Mouse (Mus musculus) CH12.LX (cell line): ENCODE measurements at regions not wholly inside any gene's neighbourhood (a gene's known extent, or its start where the extent isn't known, plus 50 kb on each side); places are given as distances from the start of the nearest gene placed in this dataset.

Source experiments
- DNase-seq: peaks from one replicate; pipeline ENCODE4 v3.0.0-alpha.2; 2013; ENCODE audit errors: extremely low read depth
- H3K27ac ChIP-seq: 2 replicates; pipeline ENCODE4 v1.5.1; 2012; ENCODE audit warnings: low read depth, mild to moderate bottlenecking, control low read depth, moderate library complexity; ENCODE audit not compliant: insufficient read depth
- H3K27me3 ChIP-seq: replicated peaks from 2 replicates; pipeline ENCODE3; 2012; ENCODE audit warnings: inconsistent platforms
- H3K36me3 ChIP-seq, 2 experiments: replicated peaks in 1 of 2; 2 replicates each; pipeline versions ENCODE3 to v1.6.1; 2012; ENCODE audit warnings: inconsistent platforms in 1 of 2, low read length in 1 of 2, mild to moderate bottlenecking in 1 of 2, mixed read lengths in 1 of 2, moderate library complexity in 1 of 2; ENCODE audit not compliant: control insufficient read depth in 1 of 2, insufficient read depth in 1 of 2
- H3K4me1 ChIP-seq, 2 experiments: 2 replicates each; pipeline ENCODE4 v1.6.1; 2012; ENCODE audit warnings: inconsistent platforms in 1 of 2, moderate library complexity in 1 of 2; ENCODE audit not compliant: insufficient read depth in 2 of 2, control insufficient read depth in 1 of 2
- H3K4me2 ChIP-seq: 2 replicates; pipeline ENCODE4 v1.6.1; 2012; ENCODE audit warnings: low read depth, mild to moderate bottlenecking, control low read depth; ENCODE audit not compliant: poor library complexity, insufficient read depth, severe bottlenecking
- H3K4me3 ChIP-seq, 3 experiments: fragments of 150-350 bp in 1 of 3; sonication (generic) in 1 of 3; replicated peaks in 1 of 3; 2 replicates each; pipeline versions ENCODE3 to v1.5.1; 2011 to 2012; ENCODE audit warnings: low read depth in 2 of 3, low read length in 2 of 3, mild to moderate bottlenecking in 2 of 3, moderate library complexity in 2 of 3, control low read depth in 1 of 3, improper control_type of control experiment in 1 of 3, inconsistent platforms in 1 of 3, mixed read lengths in 1 of 3; ENCODE audit not compliant: poor library complexity in 1 of 3
- H3K79me2 ChIP-seq: replicated peaks from 2 replicates; pipeline ENCODE4 v1.6.1; 2012; ENCODE audit warnings: mild to moderate bottlenecking, moderate library complexity; ENCODE audit not compliant: control insufficient read depth, poor library complexity, insufficient read depth, severe bottlenecking; ENCODE audit errors: extremely low read depth
- H3K9ac ChIP-seq: 2 replicates; pipeline ENCODE4 v1.6.1; 2012; ENCODE audit warnings: low read depth, mild to moderate bottlenecking, control low read depth, moderate library complexity; ENCODE audit not compliant: insufficient read depth
- H3K9me3 ChIP-seq: replicated peaks from 2 replicates; pipeline ENCODE3; 2012; ENCODE audit warnings: low read length, inconsistent platforms, mixed read lengths
- CHD1 ChIP-seq: IDR thresholded peaks from 2 replicates; pipeline ENCODE4 v1.6.1; 2012; ENCODE audit warnings: low read depth, low read length, improper control_type of control experiment, inconsistent platforms
- CTCF ChIP-seq, 2 experiments: IDR thresholded peaks in 1 of 2; conservative IDR thresholded peaks in 1 of 2; 2 replicates each; pipeline ENCODE4 v1.5.1; 2011 to 2012; ENCODE audit warnings: low read depth in 2 of 2, low read length in 2 of 2, improper control_type of control experiment in 1 of 2, inconsistent platforms in 1 of 2, mild to moderate bottlenecking in 1 of 2, moderate library complexity in 1 of 2
- ELF1 ChIP-seq: IDR thresholded peaks from 2 replicates; pipeline ENCODE4 v1.6.1; 2014; ENCODE audit warnings: low read depth, mild to moderate bottlenecking, inconsistent platforms, low read length, improper control_type of control experiment
- ETS1 ChIP-seq: conservative IDR thresholded peaks from 2 replicates; pipeline ENCODE4 v1.6.1; 2012; ENCODE audit warnings: low read depth, mild to moderate bottlenecking, inconsistent platforms, low read length, improper control_type of control experiment, moderate library complexity
- JUN ChIP-seq: IDR thresholded peaks from 2 replicates; pipeline ENCODE4 v1.6.1; 2011; ENCODE audit warnings: low read depth, mild to moderate bottlenecking, low read length, improper control_type of control experiment, moderate library complexity; ENCODE audit not compliant: insufficient read depth
- KAT2A ChIP-seq: IDR thresholded peaks from 2 replicates; pipeline ENCODE4 v1.6.1; 2012; ENCODE audit warnings: low read length, improper control_type of control experiment, inconsistent platforms; ENCODE audit not compliant: insufficient replicate concordance
- MAZ ChIP-seq: IDR thresholded peaks from 2 replicates; pipeline ENCODE4 v1.6.1; 2012; ENCODE audit warnings: low read depth, mild to moderate bottlenecking, inconsistent platforms, low read length, improper control_type of control experiment, moderate library complexity
- MEF2A ChIP-seq: IDR thresholded peaks from 2 replicates; pipeline ENCODE4 v1.6.1; 2014; ENCODE audit warnings: low read depth, mild to moderate bottlenecking, inconsistent platforms, low read length, improper control_type of control experiment, borderline replicate concordance
- NRF1 ChIP-seq: IDR thresholded peaks from 2 replicates; pipeline ENCODE4 v1.6.1; 2014; ENCODE audit warnings: low read depth, mild to moderate bottlenecking, inconsistent platforms, low read length, improper control_type of control experiment, moderate library complexity
- POLR2A ChIP-seq: IDR thresholded peaks from 2 replicates; pipeline ENCODE4 v1.6.1; 2011; ENCODE audit warnings: low read depth, mild to moderate bottlenecking, improper control_type of control experiment, low read length
- POLR2AphosphoS2 ChIP-seq: IDR thresholded peaks from 2 replicates; pipeline ENCODE4 v1.6.1; 2011; ENCODE audit warnings: low read depth, low read length, improper control_type of control experiment
- RAD21 ChIP-seq: IDR thresholded peaks from 2 replicates; pipeline ENCODE4 v1.6.1; 2011; ENCODE audit warnings: low read depth, mild to moderate bottlenecking, low read length, improper control_type of control experiment, moderate library complexity
- SIN3A ChIP-seq: IDR thresholded peaks from 2 replicates; pipeline ENCODE4 v1.6.1; 2012; ENCODE audit warnings: low read length, improper control_type of control experiment, inconsistent platforms
- UBTF ChIP-seq: IDR thresholded peaks from 2 replicates; pipeline ENCODE4 v1.6.1; 2012; ENCODE audit warnings: low read depth, mild to moderate bottlenecking, inconsistent platforms, low read length, improper control_type of control experiment, moderate library complexity
- ZC3H11A ChIP-seq: IDR thresholded peaks from 2 replicates; pipeline ENCODE4 v1.6.1; 2012; ENCODE audit warnings: low read depth, mild to moderate bottlenecking, inconsistent platforms, low read length, improper control_type of control experiment
- ZKSCAN1 ChIP-seq: IDR thresholded peaks from 2 replicates; pipeline ENCODE4 v1.6.1; 2012; ENCODE audit warnings: low read depth, inconsistent platforms, low read length, improper control_type of control experiment, borderline replicate concordance
- ZNF384 ChIP-seq: IDR thresholded peaks from 2 replicates; pipeline ENCODE4 v1.6.1; 2012; ENCODE audit warnings: low read depth, low read length, improper control_type of control experiment, inconsistent platforms
- dilution Hi-C: fragments of 300-500 bp; cut with MboI; formaldehyde crosslinking; loops from 2 replicates; pipeline ENCODE4 v1.14.3; 2020; ENCODE audit warnings: low sequenced_read_pairs; ENCODE audit not compliant: extremely low pct_unique_long_range_greater_than_20kb, extremely low pct_ligation_motif_present
- in situ Hi-C: fragments of 300-500 bp; cut with MboI; formaldehyde crosslinking; loops from 3 replicates; pipeline ENCODE4 v1.14.3; 2019; ENCODE audit warnings: low sequenced_read_pairs, low pct_ligation_motif_present, low pct_unique_long_range_greater_than_20kb, mixed read lengths

GRCm38 (mm10) chr9:14143988-14144387 lies 130.9 kb upstream of the Sesn3 start:
- Histone ChIP-seq H3K4me1 (peaks cover 12 to 54% of the 10 kb centered on the region in 2 experiments), H3K27me3 (no peaks in the 10 kb centered on the region), H3K79me2 (no peaks in the 10 kb centered on the region), H3K27ac (peak overlapping the region; percentile 42; the same call in 1 of the 2 replicates)
- peak; percentile 65 for DNase-seq
- in situ Hi-C loops: no loop called here
- dilution Hi-C loops: no loop called here
- no peak for TF ChIP-seq ZC3H11A
- TF ChIP-seq POLR2A: no peak
- TF ChIP-seq MAZ: no peak
- no peak for TF ChIP-seq KAT2A
- no peak for TF ChIP-seq ELF1
- TF ChIP-seq CTCF (conservative IDR thresholded peaks at IDR 0.05 in 1 of 2, IDR thresholded peaks at IDR 0.05 in 1 of 2; ENCODE audit: low read depth in 2 of 2, low read length in 2 of 2): no peak
- TF ChIP-seq ETS1: no peak; the same call in 1 of the 2 replicates
- no peak for TF ChIP-seq MEF2A
- TF ChIP-seq ZNF384: no peak
- TF ChIP-seq NRF1: no peak
- no peak for TF ChIP-seq POLR2AphosphoS2
- TF ChIP-seq UBTF: no peak
- TF ChIP-seq, all 38 proteins: peak for 0
- Histone ChIP-seq H3K9ac (peak overlapping the region; percentile 12; the same call in 1 of the 2 replicates), H3K4me2 (peak overlapping the region; percentile 59), H3K4me3 (peak overlapping the region in 2 of 3 experiments; percentile 1 to 38), H3K36me3 (no peaks in the 10 kb centered on the region), H3K9me3 (peaks cover 15% of the 10 kb centered on the region)

GRCm38 (mm10) chr9:14147088-14147487 lies 127.8 kb upstream of the Sesn3 start:
- H3K4me1 ChIP-seq: peaks cover 6 to 33% of the 10 kb centered on the region in 2 experiments
- H3K4me3 ChIP-seq: no peak overlapping the region
- H3K27ac ChIP-seq: no peak overlapping the region
- H3K9me3 ChIP-seq: peaks cover 15% of the 10 kb centered on the region
- DNase-seq: no peak
- H3K36me3 ChIP-seq: no peaks in the 10 kb centered on the region
- in situ Hi-C loops: no loop called here
- no peak overlapping the region for H3K4me2 ChIP-seq
- dilution Hi-C loops: no loop called here
- TF ChIP-seq SIN3A (no peak), RAD21 (no peak), JUN (no peak), ZKSCAN1 (no peak), UBTF (no peak), CHD1 (no peak)
- no peak overlapping the region for H3K9ac ChIP-seq
- H3K27me3 ChIP-seq: no peaks in the 10 kb centered on the region
- no peaks in the 10 kb centered on the region for H3K79me2 ChIP-seq
